Mouse (Mus musculus): ENCODE data around the gene Trim41. TPM values are rescaled to one million over a fixed set of nuclear protein-coding genes. Genes with fewer than 3 reads are reported as not detected.

Trim41 gene
- polyA plus RNA-seq, 1 experiment: 29.6 TPM

DNA sequence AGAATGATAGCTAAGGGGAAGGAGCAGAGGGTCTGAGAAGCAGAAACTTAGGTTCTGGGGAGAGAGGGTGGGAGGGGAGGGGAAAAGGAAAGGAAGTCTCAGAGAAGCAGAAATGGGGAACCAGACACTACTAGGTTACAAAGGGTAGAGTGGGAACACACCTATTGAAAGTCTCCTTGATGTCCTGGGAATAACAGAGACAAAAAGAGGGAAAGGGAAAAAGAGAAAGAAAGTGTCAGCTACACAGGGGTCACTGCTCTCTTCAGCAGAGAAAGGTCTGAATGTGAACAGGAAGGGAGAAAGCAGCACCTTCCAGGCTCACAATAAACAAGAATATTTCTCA is 8.9 kb downstream of the Trim41 start:
- Histone ChIP-seq H3K9me3 (replicated peaks; ENCODE audit: control insufficient read depth, insufficient read depth, low read length, poor library complexity, severe bottlenecking) (no peaks in the 10 kb centered on the region), H3K27me3 (ENCODE audit: control insufficient read depth, insufficient read depth, low read length, poor library complexity, severe bottlenecking) (no peaks in the 10 kb centered on the region), H3K4me3 (ENCODE audit: low read depth, low read length) (no peak overlapping the region), H3K9ac (ENCODE audit: low read depth, poor library complexity, severe bottlenecking) (no peak overlapping the region), H3K4me1 (ENCODE audit: control insufficient read depth, insufficient read depth, low read length) (no peaks in the 10 kb centered on the region), H3K27ac (ENCODE audit: insufficient read depth, low read length) (no peak overlapping the region), H3K36me3 (ENCODE audit: control insufficient read depth, insufficient read depth, low read length, poor library complexity, severe bottlenecking) (peaks cover 82% of the 10 kb centered on the region)
- no peak for TF ChIP-seq EP300 (IDR thresholded peaks at IDR 0.05; ENCODE audit: insufficient read depth, low read depth, low read length)
- TF ChIP-seq POLR2A (IDR thresholded peaks at IDR 0.05; ENCODE audit: insufficient read depth, low read length): no peak
- no peak for TF ChIP-seq CTCF (IDR thresholded peaks at IDR 0.05; ENCODE audit: low read depth, low read length)

DNA sequence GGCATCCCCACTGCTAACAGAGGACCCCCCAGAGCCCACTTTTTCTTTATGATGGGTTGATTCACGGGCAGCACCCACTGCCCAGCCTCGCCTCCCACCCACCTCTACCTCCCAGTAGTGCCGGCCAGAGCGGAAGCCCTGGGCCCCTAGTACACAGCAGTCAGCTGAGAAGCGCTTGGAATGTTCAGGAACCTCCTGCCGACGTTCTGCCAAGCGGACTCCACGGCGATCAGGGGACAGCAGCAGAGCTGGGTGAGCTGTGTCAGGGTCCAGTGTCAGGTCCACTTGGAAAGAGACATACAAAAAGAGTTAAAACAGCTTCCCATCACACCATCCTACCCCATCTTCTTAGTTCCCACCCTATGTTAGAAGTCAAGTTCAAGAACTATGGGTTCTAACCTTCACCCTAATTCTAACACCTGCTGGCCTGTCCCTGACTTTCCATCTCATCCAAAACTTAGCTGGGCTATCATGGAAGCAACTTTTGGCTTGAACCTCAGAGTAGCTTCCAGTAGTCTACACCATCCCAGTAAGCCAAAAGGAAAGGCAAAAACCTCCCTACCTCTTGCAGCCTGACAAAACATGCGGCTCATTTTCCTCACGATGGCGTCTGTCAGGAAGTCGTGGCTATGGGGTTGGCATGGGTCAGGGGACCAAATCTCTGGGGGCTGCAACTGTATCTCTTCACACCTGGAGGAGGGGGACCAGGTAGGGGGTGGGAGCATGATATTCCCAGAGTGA is 9.4 kb downstream of the Trim41 start:
- Histone ChIP-seq H3K4me3 (ENCODE audit: low read depth, low read length) (no peak overlapping the region), H3K27ac (ENCODE audit: insufficient read depth, low read length) (no peak overlapping the region), H3K4me1 (ENCODE audit: control insufficient read depth, insufficient read depth, low read length) (no peaks in the 10 kb centered on the region), H3K9me3 (replicated peaks; ENCODE audit: control insufficient read depth, insufficient read depth, low read length, poor library complexity, severe bottlenecking) (no peaks in the 10 kb centered on the region), H3K27me3 (ENCODE audit: control insufficient read depth, insufficient read depth, low read length, poor library complexity, severe bottlenecking) (no peaks in the 10 kb centered on the region), H3K36me3 (ENCODE audit: control insufficient read depth, insufficient read depth, low read length, poor library complexity, severe bottlenecking) (peaks cover 83% of the 10 kb centered on the region), H3K9ac (ENCODE audit: low read depth, poor library complexity, severe bottlenecking) (no peak overlapping the region)
- TF ChIP-seq CTCF (IDR thresholded peaks at IDR 0.05; ENCODE audit: low read depth, low read length): no peak
- no peak for TF ChIP-seq EP300 (IDR thresholded peaks at IDR 0.05; ENCODE audit: insufficient read depth, low read depth, low read length)
- TF ChIP-seq POLR2A (IDR thresholded peaks at IDR 0.05; ENCODE audit: insufficient read depth, low read length): no peak

DNA sequence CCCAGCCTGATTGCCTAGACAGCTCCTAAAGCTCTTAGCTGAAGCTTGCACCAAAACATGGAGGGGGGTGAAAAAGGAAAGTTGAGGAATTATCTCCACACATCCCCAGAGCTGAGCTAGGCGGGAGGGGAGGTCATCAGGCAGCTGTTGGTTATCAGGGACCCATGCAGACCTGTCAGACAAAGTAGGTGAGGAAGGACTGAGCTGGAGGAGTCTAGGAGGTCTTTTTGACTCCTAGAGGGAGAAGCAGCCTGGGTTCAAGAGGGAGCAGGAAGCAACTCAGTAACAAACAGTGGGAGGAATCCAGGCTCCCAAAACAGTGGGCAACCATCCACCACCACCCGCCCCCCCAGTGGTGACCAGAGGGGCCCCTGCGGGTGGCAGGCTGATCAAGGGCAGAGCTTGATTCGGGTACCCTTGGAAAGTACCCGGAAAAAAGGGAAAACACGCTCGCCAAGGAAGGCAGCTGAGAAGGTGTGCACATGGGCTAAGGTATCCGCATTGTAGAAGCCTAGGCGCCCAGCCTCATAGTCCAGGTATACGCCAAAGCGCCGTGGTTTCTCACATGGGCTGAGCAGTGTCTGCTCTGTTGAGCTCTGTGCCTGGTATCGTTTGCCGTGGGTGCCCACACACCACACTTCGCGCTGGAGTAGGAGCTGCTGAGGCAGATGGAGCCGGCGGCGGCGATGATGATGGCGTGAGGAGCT is 10.1 kb downstream of the Trim41 start:
- Histone ChIP-seq H3K27me3 (ENCODE audit: control insufficient read depth, insufficient read depth, low read length, poor library complexity, severe bottlenecking) (no peaks in the 10 kb centered on the region), H3K27ac (ENCODE audit: insufficient read depth, low read length) (no peak overlapping the region), H3K9me3 (replicated peaks; ENCODE audit: control insufficient read depth, insufficient read depth, low read length, poor library complexity, severe bottlenecking) (no peaks in the 10 kb centered on the region), H3K36me3 (ENCODE audit: control insufficient read depth, insufficient read depth, low read length, poor library complexity, severe bottlenecking) (peaks cover 83% of the 10 kb centered on the region), H3K9ac (ENCODE audit: low read depth, poor library complexity, severe bottlenecking) (no peak overlapping the region), H3K4me3 (ENCODE audit: low read depth, low read length) (no peak overlapping the region), H3K4me1 (ENCODE audit: control insufficient read depth, insufficient read depth, low read length) (no peaks in the 10 kb centered on the region)
- TF ChIP-seq POLR2A (IDR thresholded peaks at IDR 0.05; ENCODE audit: insufficient read depth, low read length): no peak
- no peak for TF ChIP-seq EP300 (IDR thresholded peaks at IDR 0.05; ENCODE audit: insufficient read depth, low read depth, low read length)
- TF ChIP-seq CTCF (IDR thresholded peaks at IDR 0.05; ENCODE audit: low read depth, low read length): no peak

DNA sequence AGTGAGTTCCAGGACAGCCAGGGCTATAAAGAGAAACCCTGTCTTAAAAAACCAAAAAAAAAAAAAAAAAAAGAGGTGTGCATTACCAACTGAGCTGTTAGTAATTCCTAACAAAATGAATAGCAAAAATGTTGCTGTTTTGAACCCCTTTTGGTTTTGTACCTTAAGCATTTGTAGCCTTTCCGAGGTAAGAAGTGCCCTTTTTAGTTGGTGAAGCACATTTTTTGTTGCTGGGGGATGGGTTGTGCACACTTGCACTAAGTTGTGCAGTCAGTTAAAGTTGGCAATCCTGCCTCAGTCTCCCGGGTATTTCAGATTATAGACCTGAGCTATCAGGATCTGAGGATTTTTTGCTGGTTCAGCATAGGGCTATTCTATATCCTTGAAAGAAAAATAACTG is 12.2 kb downstream of the Trim41 start:
- H3K4me3 ChIP-seq (ENCODE audit: low read depth, low read length): no peak overlapping the region
- H3K9me3 ChIP-seq (replicated peaks; ENCODE audit: control insufficient read depth, insufficient read depth, low read length, poor library complexity, severe bottlenecking): no peaks in the 10 kb centered on the region
- no peaks in the 10 kb centered on the region for H3K27me3 ChIP-seq (ENCODE audit: control insufficient read depth, insufficient read depth, low read length, poor library complexity, severe bottlenecking)
- H3K36me3 ChIP-seq (ENCODE audit: control insufficient read depth, insufficient read depth, low read length, poor library complexity, severe bottlenecking): peaks cover 78% of the 10 kb centered on the region
- no peak overlapping the region for H3K27ac ChIP-seq (ENCODE audit: insufficient read depth, low read length)
- no peak overlapping the region for H3K9ac ChIP-seq (ENCODE audit: low read depth, poor library complexity, severe bottlenecking)
- H3K4me1 ChIP-seq (ENCODE audit: control insufficient read depth, insufficient read depth, low read length): no peaks in the 10 kb centered on the region
- no peak for TF ChIP-seq EP300 (IDR thresholded peaks at IDR 0.05; ENCODE audit: insufficient read depth, low read depth, low read length)
- no peak for TF ChIP-seq CTCF (IDR thresholded peaks at IDR 0.05; ENCODE audit: low read depth, low read length)
- no peak for TF ChIP-seq POLR2A (IDR thresholded peaks at IDR 0.05; ENCODE audit: insufficient read depth, low read length)

DNA sequence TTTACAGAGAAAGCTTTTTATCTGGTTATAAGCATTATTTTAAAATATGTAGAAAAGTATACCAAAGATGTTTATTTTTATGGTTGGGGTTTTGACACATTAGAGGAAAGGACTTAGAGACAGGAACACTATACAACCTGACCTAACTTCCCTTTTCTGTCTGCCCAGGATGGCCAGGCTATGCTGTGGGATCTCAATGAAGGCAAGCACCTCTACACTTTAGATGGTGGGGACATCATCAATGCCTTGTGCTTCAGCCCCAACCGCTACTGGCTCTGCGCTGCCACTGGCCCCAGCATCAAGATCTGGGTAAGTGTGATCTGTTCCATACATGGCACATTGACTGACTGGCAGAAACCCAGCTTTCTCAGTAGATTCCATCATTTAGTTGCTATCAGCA is 13.2 kb downstream of the Trim41 start:
- no peak for TF ChIP-seq EP300 (IDR thresholded peaks at IDR 0.05; ENCODE audit: insufficient read depth, low read depth, low read length)
- no peak for TF ChIP-seq CTCF (IDR thresholded peaks at IDR 0.05; ENCODE audit: low read depth, low read length)
- TF ChIP-seq POLR2A (IDR thresholded peaks at IDR 0.05; ENCODE audit: insufficient read depth, low read length): no peak
- Histone ChIP-seq H3K4me1 (ENCODE audit: control insufficient read depth, insufficient read depth, low read length) (no peaks in the 10 kb centered on the region), H3K27me3 (ENCODE audit: control insufficient read depth, insufficient read depth, low read length, poor library complexity, severe bottlenecking) (no peaks in the 10 kb centered on the region), H3K4me3 (ENCODE audit: low read depth, low read length) (no peak overlapping the region), H3K9ac (ENCODE audit: low read depth, poor library complexity, severe bottlenecking) (no peak overlapping the region), H3K9me3 (replicated peaks; ENCODE audit: control insufficient read depth, insufficient read depth, low read length, poor library complexity, severe bottlenecking) (no peaks in the 10 kb centered on the region), H3K27ac (ENCODE audit: insufficient read depth, low read length) (no peak overlapping the region), H3K36me3 (ENCODE audit: control insufficient read depth, insufficient read depth, low read length, poor library complexity, severe bottlenecking) (peaks cover 77% of the 10 kb centered on the region)

Measured in ES-Bruce4 (cell line).